Mouse (Mus musculus): ENCODE results near the gene Olfr429. TPM values are rescaled to one million over a fixed set of nuclear protein-coding genes. Genes with fewer than 3 reads are reported as not detected.
"Not testable (repeated sequence)": the region's sequence is repeated elsewhere in the genome, so short reads cannot be mapped to it uniquely, and the experiment has no call there.

Olfr429 gene
- not detected in 2 replicates for polyA plus RNA-seq (2016; fragmentation: Nextera tagmentation; extraction: Ambion mirVana)

GRCm38 (mm10) chr1:174084031-174084430, at the start of gene Olfr429:
Gene Olfr429 (plus strand): TSS chr1:174084331.
- no peak within 1 kb of the TSS for H3K27ac ChIP-seq
- no peaks in the 10 kb centered on the region for H3K9me3 ChIP-seq (replicated peaks)
- H3K4me1 ChIP-seq = no peaks in the 10 kb centered on the region
- no peaks in the 10 kb centered on the region for H3K36me3 ChIP-seq
- no peak within 1 kb of the TSS for H3K4me2 ChIP-seq (replicated peaks)
- no peaks in the 10 kb centered on the region for H3K27me3 ChIP-seq
- no peak for ATAC-seq (ENCODE audit: low FRiP score)
- H3K4me3 ChIP-seq = no peak within 1 kb of the TSS
- 90% methylated on average over 2 of the region's 2 CpGs for WGBS
- H3K9ac ChIP-seq = no peak within 1 kb of the TSS

GRCm38 (mm10) chr1:174035841-174036240, 48.3 kb upstream of the Olfr429 start:
- no peaks in the 10 kb centered on the region for H3K9me3 ChIP-seq (replicated peaks)
- no peaks in the 10 kb centered on the region for H3K27me3 ChIP-seq
- H3K36me3 ChIP-seq = no peaks in the 10 kb centered on the region
- H3K4me2 ChIP-seq (replicated peaks) = no peak overlapping the region
- 71% methylated on average over 4 of the region's 4 CpGs for WGBS
- H3K4me1 ChIP-seq = no peaks in the 10 kb centered on the region
- no peak overlapping the region for H3K9ac ChIP-seq
- no peak overlapping the region for H3K27ac ChIP-seq
- no peak overlapping the region for H3K4me3 ChIP-seq
- ATAC-seq (ENCODE audit: low FRiP score) = no peak

- Histone ChIP-seq H3K4me1 (no peaks in the 10 kb centered on the region), H3K36me3 (no peaks in the 10 kb centered on the region), H3K4me3 (no peak overlapping the region), H3K9ac (no peak overlapping the region), H3K9me3 (replicated peaks) (no peaks in the 10 kb centered on the region), H3K27ac (no peak overlapping the region), H3K27me3 (no peaks in the 10 kb centered on the region), H3K4me2 (replicated peaks) (no peak overlapping the region)
- no peak for ATAC-seq (ENCODE audit: low FRiP score)
- 91% methylated on average over 3 of the region's 3 CpGs for WGBS
These were observed 45.7 kb upstream of the Olfr429 start for GRCm38 (mm10) chr1:174038480-174038879.

- no peak for ATAC-seq (ENCODE audit: low FRiP score)
- Histone ChIP-seq H3K4me1 (no peaks in the 10 kb centered on the region), H3K27me3 (no peaks in the 10 kb centered on the region), H3K36me3 (no peaks in the 10 kb centered on the region), H3K27ac (no peak within 1 kb of the TSS), H3K9ac (no peak within 1 kb of the TSS), H3K4me2 (replicated peaks) (no peak within 1 kb of the TSS), H3K9me3 (replicated peaks) (no peaks in the 10 kb centered on the region), H3K4me3 (no peak within 1 kb of the TSS)
- WGBS = 85% methylated on average over 7 of the region's 7 CpGs
These were observed 43.5 kb upstream of the Olfr429 start, which contains the start of gene Olfr433 for GRCm38 (mm10) chr1:174040523-174041177. Gene Olfr433 (plus strand): TSS chr1:174040705.

- 87% methylated on average over 12 of the region's 12 CpGs for WGBS
- not testable (repeated sequence) for H3K4me3 ChIP-seq, H3K9ac ChIP-seq
These were observed 41.8 kb upstream of the Olfr429 start for GRCm38 (mm10) chr1:174042091-174042884.

GRCm38 (mm10) chr1:174044431-174044830, 39.7 kb upstream of the Olfr429 start:
- Histone ChIP-seq H3K27me3 (no peaks in the 10 kb centered on the region), H3K27ac (no peak overlapping the region), H3K9me3 (replicated peaks) (no peaks in the 10 kb centered on the region), H3K36me3 (no peaks in the 10 kb centered on the region), H3K9ac (no peak overlapping the region), H3K4me2 (replicated peaks) (no peak overlapping the region), H3K4me3 (no peak overlapping the region), H3K4me1 (no peaks in the 10 kb centered on the region)
- WGBS = 71% methylated on average over 2 of the region's 2 CpGs
- ATAC-seq (ENCODE audit: low FRiP score) = no peak

More at GRCm38 (mm10) chr1:174042091-174042884, 41.8 kb upstream of the Olfr429 start:
- not testable (repeated sequence) for H3K27me3 ChIP-seq; ATAC-seq (ENCODE audit: low FRiP score); H3K27ac ChIP-seq; H3K36me3 ChIP-seq; H3K9me3 ChIP-seq (replicated peaks); H3K4me1 ChIP-seq; H3K4me2 ChIP-seq (replicated peaks)

- H3K4me1 ChIP-seq; H3K4me2 ChIP-seq (replicated peaks); H3K9me3 ChIP-seq (replicated peaks); H3K36me3 ChIP-seq; H3K27ac ChIP-seq; H3K9ac ChIP-seq; H3K27me3 ChIP-seq; H3K4me3 ChIP-seq; ATAC-seq (ENCODE audit: low FRiP score): not testable (repeated sequence)
- 83% methylated on average over 6 of the region's 6 CpGs for WGBS
These were observed 35.9 kb upstream of the Olfr429 start for GRCm38 (mm10) chr1:174048227-174048626.

GRCm38 (mm10) chr1:174048893-174049292, 35.2 kb upstream of the Olfr429 start, which contains the start of gene Olfr432:
Gene Olfr432 (plus strand): TSS chr1:174049205.
- H3K4me3 ChIP-seq = no peak within 1 kb of the TSS
- H3K27me3 ChIP-seq = no peaks in the 10 kb centered on the region
- H3K4me1 ChIP-seq = no peaks in the 10 kb centered on the region
- no peaks in the 10 kb centered on the region for H3K9me3 ChIP-seq (replicated peaks)
- no peak within 1 kb of the TSS for H3K9ac ChIP-seq
- ATAC-seq (ENCODE audit: low FRiP score) = no peak
- H3K4me2 ChIP-seq (replicated peaks) = no peak within 1 kb of the TSS
- no peaks in the 10 kb centered on the region for H3K36me3 ChIP-seq
- H3K27ac ChIP-seq = no peak within 1 kb of the TSS
- 83% methylated on average over 2 of the region's 2 CpGs for WGBS

- not testable (repeated sequence) for ATAC-seq (ENCODE audit: low FRiP score); H3K9ac ChIP-seq; H3K4me3 ChIP-seq; H3K4me2 ChIP-seq (replicated peaks); H3K27ac ChIP-seq; H3K36me3 ChIP-seq; H3K27me3 ChIP-seq; H3K9me3 ChIP-seq (replicated peaks); H3K4me1 ChIP-seq
- WGBS = 78% methylated on average over 4 of the region's 4 CpGs
These were observed 34.8 kb upstream of the Olfr429 start for GRCm38 (mm10) chr1:174049357-174049756.

GRCm38 (mm10) chr1:174050532-174050931, 33.6 kb upstream of the Olfr429 start:
- no peak for ATAC-seq (ENCODE audit: low FRiP score)
- no peak overlapping the region for H3K27ac ChIP-seq
- H3K4me2 ChIP-seq (replicated peaks) = no peak overlapping the region
- no peak overlapping the region for H3K4me3 ChIP-seq
- H3K9me3 ChIP-seq (replicated peaks) = no peaks in the 10 kb centered on the region
- no peaks in the 10 kb centered on the region for H3K27me3 ChIP-seq
- no peaks in the 10 kb centered on the region for H3K4me1 ChIP-seq
- no peaks in the 10 kb centered on the region for H3K36me3 ChIP-seq
- no peak overlapping the region for H3K9ac ChIP-seq
- 87% methylated on average over 4 of the region's 4 CpGs for WGBS

- no peaks in the 10 kb centered on the region for H3K4me1 ChIP-seq
- no peak for ATAC-seq (ENCODE audit: low FRiP score)
- H3K9ac ChIP-seq = no peak overlapping the region
- no peak overlapping the region for H3K4me2 ChIP-seq (replicated peaks)
- no peak overlapping the region for H3K27ac ChIP-seq
- no peaks in the 10 kb centered on the region for H3K27me3 ChIP-seq
- no peaks in the 10 kb centered on the region for H3K9me3 ChIP-seq (replicated peaks)
- no peaks in the 10 kb centered on the region for H3K36me3 ChIP-seq
- no peak overlapping the region for H3K4me3 ChIP-seq
- 93% methylated on average over 4 of the region's 4 CpGs for WGBS
These were observed 32.6 kb upstream of the Olfr429 start for GRCm38 (mm10) chr1:174051515-174051914.

GRCm38 (mm10) chr1:174051931-174052536, 32.1 kb upstream of the Olfr429 start:
- H3K27ac ChIP-seq = no peak overlapping the region
- H3K4me3 ChIP-seq = no peak overlapping the region
- no peak overlapping the region for H3K9ac ChIP-seq
- WGBS = 83% methylated on average over 5 of the region's 5 CpGs
- H3K27me3 ChIP-seq = no peaks in the 10 kb centered on the region
- no peak for ATAC-seq (ENCODE audit: low FRiP score)
- H3K36me3 ChIP-seq = no peaks in the 10 kb centered on the region
- H3K4me2 ChIP-seq (replicated peaks) = no peak overlapping the region
- no peaks in the 10 kb centered on the region for H3K9me3 ChIP-seq (replicated peaks)
- no peaks in the 10 kb centered on the region for H3K4me1 ChIP-seq
